Mouse (Mus musculus): ENCODE data around the gene Tcn2. TPM values are rescaled to one million over a fixed set of nuclear protein-coding genes. Genes with fewer than 3 reads are reported as not detected.
"Not testable (repeated sequence)": the region's sequence is repeated elsewhere in the genome, so short reads cannot be mapped to it uniquely, and the experiment has no call there.

The Tcn2 gene
- polyA plus RNA-seq, 1 experiment = 27.4 TPM

DNA sequence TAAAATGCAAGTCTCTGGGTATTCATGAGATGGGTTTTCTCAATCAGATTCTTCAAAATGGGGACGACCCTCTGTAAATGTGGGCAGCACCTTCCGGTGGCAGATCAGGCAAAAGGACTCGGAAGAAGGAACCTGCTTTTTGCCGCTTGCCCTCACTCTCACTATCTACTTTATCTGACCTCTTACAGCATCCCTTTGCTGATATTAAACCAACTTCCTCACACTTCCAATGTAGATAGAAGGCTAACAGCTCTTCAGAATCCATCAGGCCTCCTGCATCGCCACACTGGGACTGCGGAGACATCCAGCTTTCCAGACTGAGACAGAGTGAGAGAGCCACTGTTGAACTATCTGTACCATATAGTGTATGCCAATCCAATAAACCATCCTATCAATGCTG lies 9.2 kb downstream of the Tcn2 start:
- no peak for TF ChIP-seq CTCF (IDR thresholded peaks at IDR 0.05; ENCODE audit: borderline replicate concordance, extremely low read depth, insufficient read depth, insufficient read length)
- TF ChIP-seq POLR2A (IDR thresholded peaks at IDR 0.05; ENCODE audit: borderline replicate concordance, extremely low read depth, insufficient read depth, insufficient read length, poor library complexity, severe bottlenecking) = no peak
- DNase-seq (ENCODE audit: low read depth) = no peak

DNA sequence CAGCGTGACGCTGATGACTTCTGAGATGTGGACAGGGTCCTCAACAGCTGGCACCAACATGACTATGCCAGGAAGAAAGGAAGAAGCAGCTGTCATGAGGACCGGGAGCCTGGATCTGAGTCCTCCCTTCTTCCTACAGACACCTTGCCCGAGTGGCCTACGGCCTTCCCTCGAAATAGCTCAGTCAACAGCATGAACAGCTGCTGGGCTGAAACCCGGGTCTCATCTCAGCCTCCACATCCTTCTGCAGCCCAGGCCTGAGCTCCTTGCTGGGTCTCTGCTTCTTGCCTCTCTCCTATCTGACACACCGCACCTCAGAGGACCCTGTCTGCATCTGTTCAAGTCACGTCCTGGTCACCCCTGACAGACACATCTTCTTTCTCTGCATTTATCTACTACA lies 9.8 kb downstream of the Tcn2 start:
- no peak for DNase-seq (ENCODE audit: low read depth)
- no peak for TF ChIP-seq POLR2A (IDR thresholded peaks at IDR 0.05; ENCODE audit: borderline replicate concordance, extremely low read depth, insufficient read depth, insufficient read length, poor library complexity, severe bottlenecking)
- TF ChIP-seq CTCF (IDR thresholded peaks at IDR 0.05; ENCODE audit: borderline replicate concordance, extremely low read depth, insufficient read depth, insufficient read length) = no peak

DNA sequence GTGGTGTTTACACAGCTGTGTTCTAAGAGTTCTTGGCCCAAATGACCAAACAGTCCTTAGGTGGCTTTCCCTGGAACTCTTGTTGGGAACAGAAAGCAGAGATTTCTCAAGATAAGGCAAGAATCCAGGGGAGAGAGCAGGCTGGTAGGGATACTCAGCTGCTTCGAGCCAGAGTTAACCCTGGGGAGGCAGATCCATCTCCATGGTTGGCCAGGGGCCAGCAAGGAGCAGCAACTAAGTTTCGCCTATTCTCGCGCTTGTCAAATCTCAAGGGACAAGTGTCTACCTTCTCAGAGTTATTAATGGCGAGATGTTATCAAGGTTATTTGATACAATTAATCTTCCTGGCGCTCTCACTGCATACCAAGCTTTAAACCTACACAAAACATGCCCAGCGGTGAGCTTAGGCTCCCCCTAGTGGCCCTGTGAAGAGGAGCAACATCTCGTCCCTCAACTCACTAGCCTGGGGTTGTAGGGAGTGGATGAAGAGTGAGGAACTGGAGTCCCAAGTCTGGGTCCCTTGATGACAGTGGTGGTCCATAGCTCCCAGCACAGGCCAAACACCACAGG lies 10.6 kb downstream of the Tcn2 start:
- DNase-seq (ENCODE audit: low read depth) = peak; percentile 71
- TF ChIP-seq POLR2A (IDR thresholded peaks at IDR 0.05; ENCODE audit: borderline replicate concordance, extremely low read depth, insufficient read depth, insufficient read length, poor library complexity, severe bottlenecking) = no peak
- peak; percentile 86 for TF ChIP-seq CTCF (IDR thresholded peaks at IDR 0.05; ENCODE audit: borderline replicate concordance, extremely low read depth, insufficient read depth, insufficient read length)

DNA sequence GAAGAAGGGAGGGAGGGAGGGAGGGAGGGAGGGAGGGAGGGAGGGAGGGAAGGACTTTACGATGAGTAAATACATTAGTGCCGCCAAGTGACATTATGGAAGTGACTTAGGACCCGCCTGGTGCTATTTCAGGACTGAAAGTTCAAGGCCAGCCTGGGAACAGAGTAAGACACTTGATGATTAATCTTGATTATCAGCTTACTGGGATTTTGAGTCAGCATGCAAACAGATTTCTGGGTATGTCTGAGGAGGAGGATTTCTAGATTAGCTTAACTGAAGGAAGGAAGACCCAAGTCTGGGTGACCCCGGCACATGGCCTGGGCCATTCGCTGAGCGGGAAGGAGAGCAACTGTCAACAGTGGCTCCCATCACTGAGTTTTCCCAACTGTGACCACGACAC lies 11.5 kb downstream of the Tcn2 start:
- TF ChIP-seq CTCF (IDR thresholded peaks at IDR 0.05; ENCODE audit: borderline replicate concordance, extremely low read depth, insufficient read depth, insufficient read length) (no peak), POLR2A (IDR thresholded peaks at IDR 0.05; ENCODE audit: borderline replicate concordance, extremely low read depth, insufficient read depth, insufficient read length, poor library complexity, severe bottlenecking) (no peak)

DNA sequence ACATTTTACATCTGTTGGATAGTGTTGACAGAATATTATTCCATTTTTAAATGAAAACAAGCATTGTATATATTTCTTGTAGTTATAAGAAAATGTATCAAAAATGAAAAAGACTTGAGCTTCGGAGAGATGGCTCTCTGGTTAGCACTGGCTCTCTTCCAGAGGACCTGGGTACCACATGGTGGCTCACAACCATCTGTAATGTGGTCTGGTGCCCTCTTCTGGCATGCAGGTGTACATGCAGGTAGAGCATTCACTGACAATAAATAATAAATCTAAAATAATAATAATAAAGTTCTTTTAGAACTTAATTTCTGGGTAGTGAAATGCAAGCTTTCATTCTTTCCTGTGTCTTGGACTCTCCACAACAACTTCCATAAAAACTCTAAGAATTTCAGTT lies 13.2 kb downstream of the Tcn2 start:
- peak; percentile 52 for DNase-seq (ENCODE audit: low read depth)
- TF ChIP-seq CTCF (IDR thresholded peaks at IDR 0.05; ENCODE audit: borderline replicate concordance, extremely low read depth, insufficient read depth, insufficient read length) (peak; percentile 49; the same call in 1 of the 2 replicates), POLR2A (IDR thresholded peaks at IDR 0.05; ENCODE audit: borderline replicate concordance, extremely low read depth, insufficient read depth, insufficient read length, poor library complexity, severe bottlenecking) (no peak)

More for the DNA sequence above, 11.5 kb downstream of the Tcn2 start:
- no peak for DNase-seq (ENCODE audit: low read depth)

DNA sequence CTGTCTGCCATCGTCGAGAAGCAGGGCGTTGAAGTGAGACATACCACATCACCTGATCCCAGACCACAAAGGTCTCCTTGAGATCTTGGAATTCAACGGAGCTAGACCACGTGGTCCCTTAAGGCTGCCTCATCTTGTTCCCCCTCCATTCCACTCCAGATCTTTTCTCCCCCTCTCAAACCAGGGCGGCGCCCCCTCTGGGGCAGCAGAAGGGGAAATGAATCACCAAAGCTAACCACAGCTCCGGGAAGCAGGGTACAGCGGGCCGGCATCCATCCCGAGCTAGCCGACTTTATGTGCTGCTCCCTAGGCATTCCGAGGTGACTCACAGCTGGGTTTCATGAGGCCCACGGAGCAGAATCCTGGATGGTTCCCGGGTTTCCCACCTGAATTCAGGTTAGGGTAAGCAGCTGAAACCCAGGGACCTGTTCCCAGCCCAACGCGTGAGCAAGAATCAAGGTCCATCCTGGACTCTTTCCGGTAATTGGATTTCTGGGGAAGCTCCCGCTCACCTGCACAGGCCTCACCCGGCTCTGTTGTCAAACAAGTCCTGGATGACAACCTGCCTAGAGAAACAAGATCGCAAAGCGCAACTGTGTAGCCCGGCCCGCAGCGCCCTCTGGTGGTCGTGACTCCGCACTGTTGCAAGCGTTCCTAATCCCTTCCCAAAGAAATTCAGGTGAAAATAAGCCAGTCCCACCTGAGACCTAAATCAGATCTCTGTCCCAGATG lies 17.7 kb downstream of the Tcn2 start, which contains the start of gene Slc35e4:
Gene Slc35e4 (minus strand): TSS at position 556 of the 732 bp plus-strand sequence.
- peak; percentile 90 for DNase-seq (ENCODE audit: low read depth)
- TF ChIP-seq CTCF (IDR thresholded peaks at IDR 0.05; ENCODE audit: borderline replicate concordance, extremely low read depth, insufficient read depth, insufficient read length) (peak; percentile 95), POLR2A (IDR thresholded peaks at IDR 0.05; ENCODE audit: borderline replicate concordance, extremely low read depth, insufficient read depth, insufficient read length, poor library complexity, severe bottlenecking) (no peak)

DNA sequence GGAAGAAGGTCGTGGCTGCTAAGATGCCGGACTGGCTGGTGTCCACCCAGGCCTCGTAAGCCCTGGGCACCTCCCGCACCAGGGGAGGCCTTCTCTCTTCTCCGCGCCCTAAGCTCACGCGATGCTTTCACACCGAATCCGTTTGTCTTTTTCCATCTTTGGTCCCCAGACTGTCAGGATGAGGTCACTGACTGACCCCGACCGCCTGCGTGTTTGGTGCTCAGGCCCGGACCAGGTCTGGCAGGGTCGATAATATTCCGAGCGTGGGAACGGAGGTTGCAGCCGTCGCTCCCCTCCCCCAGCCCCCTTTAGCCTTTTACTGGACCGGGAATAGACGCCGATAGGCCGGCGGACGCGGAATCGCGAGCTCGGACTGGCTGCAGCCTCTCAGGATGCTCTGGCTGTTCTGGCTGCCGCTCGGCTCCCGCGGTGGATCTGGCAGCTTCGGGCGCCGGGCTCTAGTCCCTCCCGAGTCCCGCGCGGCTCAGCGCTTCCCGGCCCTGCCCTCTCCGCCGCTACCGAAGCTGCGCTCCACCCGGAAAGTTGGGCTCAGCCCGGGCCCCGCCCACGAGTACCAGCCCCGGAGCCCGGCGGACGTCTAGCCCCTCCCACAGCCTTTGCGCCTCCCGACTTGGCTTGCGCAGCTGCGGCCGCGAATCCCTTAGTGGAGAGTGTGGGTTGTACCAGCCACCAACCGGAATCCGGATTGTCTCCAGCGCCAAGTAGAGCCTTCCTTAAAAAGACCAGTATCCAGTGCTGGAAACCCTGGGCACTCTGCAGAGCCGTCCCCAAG lies 18.4 kb downstream of the Tcn2 start:
- peak; percentile 95 for DNase-seq (ENCODE audit: low read depth)
- no peak for TF ChIP-seq CTCF (IDR thresholded peaks at IDR 0.05; ENCODE audit: borderline replicate concordance, extremely low read depth, insufficient read depth, insufficient read length)
- TF ChIP-seq POLR2A (IDR thresholded peaks at IDR 0.05; ENCODE audit: borderline replicate concordance, extremely low read depth, insufficient read depth, insufficient read length, poor library complexity, severe bottlenecking) = peak; percentile 21; the same call in 1 of the 2 replicates

DNA sequence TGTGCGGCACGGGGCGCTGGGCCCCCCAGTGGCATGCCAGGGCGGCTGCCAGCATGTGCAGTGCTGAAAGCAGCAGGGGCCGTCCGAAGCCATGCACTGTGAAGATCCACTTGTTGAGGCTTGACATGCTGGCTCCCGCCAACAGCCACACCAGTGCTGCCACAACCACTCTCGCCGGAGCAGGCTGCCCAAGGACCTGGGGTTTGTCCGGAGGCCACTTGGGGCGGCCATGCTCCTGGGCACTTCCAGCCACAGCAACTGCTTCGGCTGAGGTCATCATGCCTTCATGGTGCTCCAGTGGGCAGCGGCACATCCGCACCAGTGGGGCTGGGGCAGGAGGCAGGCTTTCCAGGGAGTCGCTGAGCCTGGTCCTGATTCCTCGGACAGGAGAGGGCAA lies 19.1 kb downstream of the Tcn2 start:
- DNase-seq (ENCODE audit: low read depth) = peak; percentile 55
- TF ChIP-seq POLR2A (IDR thresholded peaks at IDR 0.05; ENCODE audit: borderline replicate concordance, extremely low read depth, insufficient read depth, insufficient read length, poor library complexity, severe bottlenecking) (no peak), CTCF (IDR thresholded peaks at IDR 0.05; ENCODE audit: borderline replicate concordance, extremely low read depth, insufficient read depth, insufficient read length) (no peak; the same call in 1 of the 2 replicates)

DNA sequence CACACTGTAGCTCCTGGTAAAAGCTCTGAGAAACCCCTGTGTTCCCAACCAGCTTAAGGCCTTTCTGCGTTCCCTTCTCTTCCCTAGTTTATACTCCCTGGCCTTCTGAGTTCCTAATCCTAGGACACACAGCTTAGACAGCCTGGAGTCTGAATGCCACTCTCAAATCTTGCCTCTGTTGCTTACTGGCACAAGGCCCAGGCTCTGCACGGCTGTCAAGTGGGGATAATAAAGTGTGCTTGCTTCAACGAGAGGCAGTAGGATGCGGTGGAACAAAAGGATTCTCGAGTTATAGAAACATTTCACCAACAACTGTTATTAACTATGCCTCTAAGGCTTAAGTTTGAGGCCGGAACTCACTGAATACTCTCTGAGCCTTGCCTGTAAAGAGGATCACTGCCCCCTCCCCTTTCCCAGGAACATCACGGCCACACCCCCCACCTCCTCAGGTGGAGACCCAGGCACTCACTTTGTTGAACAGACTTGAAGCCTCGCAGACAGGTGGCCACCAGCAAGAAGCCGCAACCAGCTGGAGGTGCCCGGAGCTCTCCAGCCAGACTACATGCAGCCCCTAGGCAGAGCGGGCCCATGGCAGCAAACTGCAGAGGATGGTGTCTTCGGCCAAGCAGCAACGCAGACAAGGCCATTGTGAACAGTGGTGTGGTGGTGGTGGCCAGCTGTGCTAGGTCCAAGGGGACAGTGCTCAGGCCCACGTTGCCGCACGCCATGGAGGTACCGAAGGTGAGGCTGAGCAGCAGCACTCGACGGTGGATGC lies 19.7 kb downstream of the Tcn2 start:
- TF ChIP-seq CTCF (IDR thresholded peaks at IDR 0.05; ENCODE audit: borderline replicate concordance, extremely low read depth, insufficient read depth, insufficient read length) = no peak
- no peak for TF ChIP-seq POLR2A (IDR thresholded peaks at IDR 0.05; ENCODE audit: borderline replicate concordance, extremely low read depth, insufficient read depth, insufficient read length, poor library complexity, severe bottlenecking)
- DNase-seq (ENCODE audit: low read depth) = peak; percentile 89

DNA sequence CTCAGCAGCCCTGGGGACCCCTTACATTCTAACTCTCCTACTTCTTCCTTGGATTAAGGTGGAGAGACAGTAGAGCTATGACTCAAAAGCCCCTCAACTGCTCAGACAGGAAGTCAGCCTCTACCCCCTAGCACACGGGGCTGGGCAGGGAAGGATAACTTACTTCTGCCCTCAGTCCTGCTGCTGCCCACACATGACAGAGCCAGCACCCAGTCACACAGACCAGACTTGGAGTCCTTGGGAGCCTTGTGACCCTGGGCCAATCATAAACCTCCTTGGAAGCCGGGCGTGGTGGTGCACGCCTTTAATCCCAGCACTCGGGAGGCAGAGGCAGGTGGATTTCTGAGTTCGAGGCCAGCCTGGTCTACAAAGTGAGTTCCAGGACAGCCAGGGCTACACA lies 20.5 kb downstream of the Tcn2 start:
- not testable (repeated sequence) for DNase-seq (ENCODE audit: low read depth)

All from brain, embryonic 14.5 days (tissue).